Mouse (Mus musculus) regulatory T cell (primary cell): Measurements from ENCODE around the gene Atrnl1.

Experiments used
- in situ Hi-C: fragments of 300-600 bp; cut with MboI, MseI; formaldehyde crosslinking; loops from one replicate; pipeline ENCODE4 v1.15.1; 2025; ENCODE audit warnings: high pct_unique_total_duplicates

Gene Atrnl1

GRCm38 (mm10) chr19:58065514-58065913, 454.7 kb downstream of the Atrnl1 start:
- in situ Hi-C loops = no loop called here

GRCm38 (mm10) chr19:58068114-58068513, 457.3 kb downstream of the Atrnl1 start:
- in situ Hi-C loops = no loop called here

- in situ Hi-C loops = no loop called here
Measured at GRCm38 (mm10) chr19:58068958-58069357, 458.1 kb downstream of the Atrnl1 start.

GRCm38 (mm10) chr19:58072404-58072803, 461.6 kb downstream of the Atrnl1 start:
- in situ Hi-C loops = loop anchor here (10.0 kb wide), 1 partner anchor 192 kb away; no protein-coding TSS in a partner anchor

- in situ Hi-C loops = loop anchor here (10.0 kb wide), 1 partner anchor 192 kb away; no protein-coding TSS in a partner anchor
Measured at GRCm38 (mm10) chr19:58072846-58073245, 462.0 kb downstream of the Atrnl1 start.

- in situ Hi-C loops = loop anchor here (10.0 kb wide), 1 partner anchor 190 kb away; no protein-coding TSS in a partner anchor
Measured at GRCm38 (mm10) chr19:58075252-58075651, 464.4 kb downstream of the Atrnl1 start.

- in situ Hi-C loops = loop anchor here (10.0 kb wide), 1 partner anchor 188 kb away; no protein-coding TSS in a partner anchor
Measured at GRCm38 (mm10) chr19:58076961-58077371, 466.1 kb downstream of the Atrnl1 start.

- in situ Hi-C loops = loop anchor here (10.0 kb wide), 1 partner anchor 187 kb away; no protein-coding TSS in a partner anchor
Measured at GRCm38 (mm10) chr19:58077529-58078070, 466.8 kb downstream of the Atrnl1 start.

GRCm38 (mm10) chr19:58080168-58080567, 469.3 kb downstream of the Atrnl1 start:
- in situ Hi-C loops = no loop called here

- in situ Hi-C loops = no loop called here
Measured at GRCm38 (mm10) chr19:58082751-58083150, 471.9 kb downstream of the Atrnl1 start.

- in situ Hi-C loops = no loop called here
Measured at GRCm38 (mm10) chr19:58084826-58085225, 474.0 kb downstream of the Atrnl1 start.

- in situ Hi-C loops = no loop called here
Measured at GRCm38 (mm10) chr19:58086734-58087133, 475.9 kb downstream of the Atrnl1 start.

- in situ Hi-C loops = no loop called here
Measured at GRCm38 (mm10) chr19:58087901-58088300, 477.1 kb downstream of the Atrnl1 start.

- in situ Hi-C loops = no loop called here
Measured at GRCm38 (mm10) chr19:58088433-58088832, 477.6 kb downstream of the Atrnl1 start.

- in situ Hi-C loops = no loop called here
Measured at GRCm38 (mm10) chr19:58091911-58092310, 481.1 kb downstream of the Atrnl1 start.

- in situ Hi-C loops = no loop called here
Measured at GRCm38 (mm10) chr19:58094781-58095543, 484.1 kb downstream of the Atrnl1 start.

GRCm38 (mm10) chr19:58095776-58096175, 484.9 kb downstream of the Atrnl1 start:
- in situ Hi-C loops = no loop called here

GRCm38 (mm10) chr19:58097195-58097594, 486.4 kb downstream of the Atrnl1 start:
- in situ Hi-C loops = no loop called here

- in situ Hi-C loops = no loop called here
Measured at GRCm38 (mm10) chr19:58099539-58099938, 488.7 kb downstream of the Atrnl1 start.

GRCm38 (mm10) chr19:58100381-58100780, 489.5 kb downstream of the Atrnl1 start:
- in situ Hi-C loops = loop anchor here (10.0 kb wide), 1 partner anchor 1864 kb away; no protein-coding TSS in a partner anchor

- in situ Hi-C loops = loop anchor here (10.0 kb wide), 1 partner anchor 1860 kb away; no protein-coding TSS in a partner anchor
Measured at GRCm38 (mm10) chr19:58104544-58104943, 493.7 kb downstream of the Atrnl1 start.

GRCm38 (mm10) chr19:58107632-58108031, 496.8 kb downstream of the Atrnl1 start:
- in situ Hi-C loops = loop anchor here (10.0 kb wide), 1 partner anchor 1857 kb away; no protein-coding TSS in a partner anchor

GRCm38 (mm10) chr19:58110491-58110890, 499.7 kb downstream of the Atrnl1 start:
- in situ Hi-C loops = no loop called here
